Mouse (Mus musculus) urinary bladder, adult 2 months (tissue): ENCODE data around the gene 4930550C14Rik. TPM values are rescaled to one million over a fixed set of nuclear protein-coding genes. Genes with fewer than 3 reads are reported as not detected.

Experiments
- DNase-seq: peaks from one replicate; pipeline ENCODE4 v3.0.0; 2022; ENCODE audit warnings: low spot score
- polyA plus RNA-seq: library from polyadenylated mRNA; depleted of rRNA; stranded (reverse); fragments of >200 nt; gene quantifications from 2 replicates; pipeline ENCODE4 v1.2.3, GENCODE M21; 2012; rRNA removed

4930550C14Rik gene
- polyA plus RNA-seq, 1 experiment = 1.1 TPM

DNA sequence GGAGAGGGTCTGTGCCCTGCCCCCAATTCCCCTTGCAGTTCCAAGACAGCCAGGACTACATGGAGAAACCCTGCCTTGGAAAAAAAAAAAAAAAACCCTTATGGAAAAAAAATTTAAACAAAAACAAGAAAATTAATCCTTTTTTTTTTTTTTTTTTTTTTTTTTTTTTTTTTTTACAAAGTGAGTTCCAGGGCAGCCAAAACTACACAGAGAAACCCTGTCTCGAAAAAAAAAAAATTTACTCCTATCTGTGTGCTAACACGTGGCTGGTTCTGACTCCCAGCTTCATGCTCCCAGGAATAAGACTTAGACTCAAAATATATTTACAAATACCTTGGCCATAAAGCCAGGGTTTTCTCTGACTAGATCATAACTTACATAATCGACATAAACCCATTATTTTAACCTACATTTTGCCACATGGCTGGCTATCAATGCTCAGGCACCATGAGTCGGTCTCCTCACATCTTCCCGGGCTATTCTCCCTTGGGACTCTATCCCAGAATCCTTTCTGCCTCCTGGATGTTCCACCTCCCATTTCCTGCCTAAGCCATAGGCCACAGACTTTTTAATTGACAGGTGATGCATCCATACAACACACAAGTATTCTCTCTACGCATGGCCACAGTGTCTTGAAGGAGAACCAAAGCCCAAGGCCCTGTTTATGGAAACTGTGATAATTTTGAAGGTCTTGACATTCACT lies 2.1 kb downstream of the 4930550C14Rik start:
- no peak for DNase-seq

- no peak for DNase-seq
Observed at GRCm38 (mm10) chr9:53404753-53405722, 2.9 kb downstream of the 4930550C14Rik start.

DNA sequence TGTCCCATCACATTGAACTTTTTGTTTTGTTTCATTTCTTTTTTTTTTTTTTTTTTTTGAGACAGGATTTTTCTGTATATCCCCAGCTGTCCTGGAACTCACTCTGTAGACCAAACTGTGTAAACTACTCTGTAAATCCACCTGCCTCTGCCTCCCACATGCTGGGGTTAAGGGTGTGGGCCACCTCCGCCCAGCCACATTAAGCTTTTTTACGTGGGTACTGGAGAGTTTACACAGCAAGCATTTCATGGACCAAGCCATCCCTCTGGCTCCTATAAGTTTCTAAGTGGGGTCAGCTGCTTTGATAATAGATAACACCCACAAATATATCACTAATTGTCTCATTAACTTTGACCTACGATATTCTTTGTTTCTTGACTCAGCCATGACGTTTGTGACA lies 6.4 kb downstream of the 4930550C14Rik start:
- no peak for DNase-seq

GRCm38 (mm10) chr9:53408953-53409361 lies 6.8 kb downstream of the 4930550C14Rik start:
- DNase-seq = no peak

DNA sequence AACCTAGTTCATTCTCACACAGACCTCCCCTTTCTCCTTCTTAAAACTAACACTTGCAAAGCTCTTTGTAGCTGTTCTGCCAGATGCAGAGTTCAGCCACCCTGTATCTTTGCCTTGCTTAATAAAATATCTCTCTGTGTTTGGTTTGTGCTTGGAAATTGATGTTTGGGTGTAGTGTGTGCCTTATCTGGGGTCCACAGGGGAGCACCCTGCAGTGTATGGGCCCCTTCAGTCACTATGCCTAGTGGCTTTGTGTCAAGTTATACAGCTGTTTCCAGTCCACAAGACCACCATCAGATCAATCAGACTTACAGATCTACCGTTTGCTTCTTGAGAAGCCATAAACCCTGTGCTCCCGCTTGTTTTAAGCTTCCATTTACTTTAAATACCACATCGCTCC lies 7.3 kb downstream of the 4930550C14Rik start:
- DNase-seq = no peak

DNA sequence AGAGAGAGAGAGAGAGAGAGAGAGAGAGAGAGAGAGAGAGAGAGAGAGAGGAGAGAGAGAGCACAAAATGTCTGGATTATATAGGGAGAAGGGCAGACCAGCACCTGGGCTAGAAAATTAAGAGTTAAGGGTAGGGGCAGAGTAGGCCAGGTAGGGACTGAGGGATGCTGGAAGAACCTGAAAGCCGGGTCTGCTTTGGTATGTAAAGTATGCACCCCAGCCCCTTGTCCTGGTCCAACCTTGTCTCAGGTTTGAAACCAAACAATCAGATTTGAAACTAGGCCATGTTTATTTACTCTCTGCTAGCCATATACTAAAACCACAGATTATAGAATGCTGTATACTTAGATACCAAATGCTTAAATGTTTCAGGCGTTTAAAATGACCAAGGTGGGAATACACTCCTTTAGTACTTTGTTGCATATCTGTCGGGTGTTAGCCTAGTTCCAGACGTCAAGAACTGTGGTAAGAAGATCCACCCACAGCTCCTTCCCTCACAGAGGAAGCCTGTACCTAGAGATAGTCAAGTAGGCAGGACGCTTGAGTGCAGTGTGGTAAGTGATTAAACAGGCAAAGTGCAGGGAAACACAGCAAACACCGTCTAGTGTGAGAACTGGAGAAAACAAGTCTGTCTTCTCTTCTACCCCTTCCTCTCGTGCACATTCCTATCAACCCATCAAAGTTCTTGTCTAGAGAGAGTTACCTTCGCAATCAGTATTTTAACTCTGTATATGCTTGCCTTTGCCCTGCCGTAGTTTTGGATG lies 20.2 kb downstream of the 4930550C14Rik start:
- DNase-seq = no peak

GRCm38 (mm10) chr9:53426726-53427125 lies 24.6 kb downstream of the 4930550C14Rik start:
- DNase-seq = no peak

DNA sequence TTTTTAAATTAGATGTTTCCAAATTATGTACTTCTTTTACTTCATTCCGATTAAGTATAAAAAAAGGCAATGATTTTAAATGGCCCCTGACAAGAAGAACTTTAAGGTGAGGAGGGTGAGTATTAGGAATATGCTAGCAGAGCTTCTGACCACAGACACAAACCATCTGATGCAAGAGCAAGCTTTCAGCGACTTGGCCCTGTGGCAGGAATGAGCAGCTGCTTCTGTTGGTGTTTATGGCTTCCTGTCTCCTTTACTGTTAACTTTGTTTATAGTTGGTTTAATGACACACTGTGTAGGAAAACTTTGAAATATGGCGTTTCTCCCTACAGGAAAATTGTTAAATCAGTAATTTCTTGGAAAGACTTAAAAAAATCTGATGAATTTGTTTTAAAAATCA lies 25.5 kb downstream of the 4930550C14Rik start:
- DNase-seq = no peak

- DNase-seq = no peak
Observed at GRCm38 (mm10) chr9:53435830-53436570, 33.9 kb downstream of the 4930550C14Rik start.

DNA sequence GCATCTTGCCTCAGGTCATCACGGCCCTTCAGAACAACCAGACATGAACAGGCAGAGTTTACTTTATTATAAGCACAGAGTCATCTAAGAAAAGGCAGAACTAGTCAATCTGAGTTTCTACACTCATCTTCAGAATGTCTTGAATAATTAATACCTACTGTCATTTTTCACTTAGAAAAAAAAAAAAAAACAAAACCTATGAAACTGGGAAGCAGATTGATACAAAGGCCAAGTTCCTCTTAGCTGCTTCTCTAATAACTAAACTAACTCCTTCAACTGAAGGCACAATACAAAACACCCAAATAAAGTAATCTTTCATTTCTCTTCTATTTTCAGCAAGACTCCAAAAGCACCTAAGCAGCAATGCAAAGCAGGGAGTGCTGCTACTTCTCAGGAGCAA lies 48.5 kb downstream of the 4930550C14Rik start:
- DNase-seq = no peak

DNA sequence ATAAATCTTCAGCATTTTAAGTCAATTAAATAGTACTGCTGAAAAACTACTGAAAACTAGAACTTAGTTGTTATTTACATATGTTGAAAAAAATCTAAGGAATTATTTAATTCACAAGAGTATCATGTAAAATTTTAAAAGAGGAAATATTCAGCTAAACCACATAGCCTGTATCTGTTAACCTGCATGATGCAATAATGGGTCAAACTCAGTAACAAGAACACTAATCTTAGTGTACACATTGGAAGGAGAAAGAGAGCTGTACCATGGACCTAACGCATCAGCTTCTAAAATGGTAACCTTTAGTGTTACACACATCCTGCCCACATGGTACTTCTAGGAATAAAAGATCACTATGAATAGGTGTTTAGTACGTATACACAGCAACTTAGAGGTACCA lies 49.9 kb downstream of the 4930550C14Rik start:
- no peak for DNase-seq

DNA sequence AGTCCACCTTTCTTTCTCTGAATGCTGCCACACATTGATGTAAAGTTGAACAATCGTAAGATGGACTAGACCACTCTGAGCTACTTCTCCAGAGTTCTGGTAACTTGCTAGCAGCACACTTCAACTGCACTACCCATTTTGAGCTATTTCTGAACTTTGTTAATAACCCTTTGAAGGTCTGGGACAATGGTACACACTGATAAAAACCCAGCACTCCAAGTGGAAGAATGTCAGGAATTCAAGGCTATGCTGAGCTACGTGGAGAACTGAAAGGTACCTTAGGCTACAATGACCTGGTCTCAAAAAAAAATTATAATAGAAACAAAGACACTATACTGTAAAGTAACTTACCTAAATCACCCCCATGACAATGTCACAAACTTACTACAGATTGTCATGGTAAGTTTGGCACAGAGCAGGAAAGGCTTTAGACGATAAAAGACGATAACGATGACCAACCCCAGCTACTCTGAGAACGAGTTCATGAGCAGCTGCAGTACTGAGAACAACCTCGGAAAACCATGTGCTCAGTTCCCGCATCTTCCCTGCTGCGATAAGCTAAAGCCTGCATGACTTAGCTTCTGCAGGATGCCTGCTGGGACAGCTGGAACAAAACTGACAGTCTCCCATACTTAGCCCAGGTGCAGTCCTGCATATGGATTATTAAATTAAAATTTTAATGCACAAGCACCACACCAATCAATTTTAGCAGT lies 70.8 kb downstream of the 4930550C14Rik start:
- DNase-seq = no peak

Other genes starting within 250 kb of the 4930550C14Rik start
- 11.6 and 12.1 TPM in 2 replicates for gene Ddx10, start 154.3 kb upstream of the 4930550C14Rik start, polyA plus RNA-seq
- 0.91 and 1.1 TPM in 2 replicates for gene Exph5, start 100.7 kb upstream of the 4930550C14Rik start, polyA plus RNA-seq
- gene Kdelc2, start 18.3 kb upstream of the 4930550C14Rik start, polyA plus RNA-seq = 14.1 and 22.2 TPM in 2 replicates
- 8.6 and 12.0 TPM in 2 replicates for gene Atm, start 134.4 kb downstream of the 4930550C14Rik start, polyA plus RNA-seq
- gene Npat, start 134.7 kb downstream of the 4930550C14Rik start, polyA plus RNA-seq = 7.0 and 7.6 TPM in 2 replicates
- 64.8 and 66.3 TPM in 2 replicates for gene Acat1, start 208.1 kb downstream of the 4930550C14Rik start, polyA plus RNA-seq